Mouse (Mus musculus) thymus, postnatal 36 days (tissue): ENCODE measurements around the gene Adipor1.

ENCODE experiments used
- DNase-seq, 2 experiments: peaks; one replicate each; pipeline ENCODE4 v3.0.0; 2022; ENCODE audit warnings: mixed read lengths in 2 of 2

The Adipor1 gene

DNA sequence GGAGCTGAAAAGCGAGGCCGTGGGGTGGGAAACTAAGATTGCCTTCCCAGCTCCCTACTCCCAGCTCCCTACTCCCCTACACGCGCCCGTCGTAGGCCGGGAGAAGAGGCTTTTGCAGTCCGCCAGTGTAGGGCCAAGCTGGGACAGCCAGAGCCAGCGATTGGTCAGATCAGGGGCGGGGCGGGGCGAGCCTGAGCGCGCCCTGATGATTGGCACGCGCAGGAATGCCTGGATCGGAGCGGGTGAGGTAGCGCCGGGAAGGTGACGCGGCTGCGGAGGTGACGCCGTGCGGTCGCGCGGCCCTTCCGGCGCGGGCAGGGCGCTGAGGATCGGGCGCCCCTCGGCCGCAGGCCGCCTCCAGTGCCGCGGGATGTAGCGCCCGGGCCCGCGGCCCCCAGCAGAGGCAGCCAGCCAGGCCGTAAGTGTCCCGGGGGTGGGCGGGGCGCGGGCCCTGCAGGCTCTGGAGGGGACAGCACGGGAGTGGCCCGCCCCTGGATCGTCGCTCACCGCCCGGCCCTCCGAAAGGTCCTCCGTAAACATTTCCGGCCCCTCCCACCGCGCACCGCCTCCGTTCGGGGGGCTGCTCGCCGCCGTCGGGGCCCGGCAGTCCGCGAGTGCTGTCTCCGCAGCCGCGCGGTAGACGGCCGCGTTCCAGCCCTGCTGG, at the start of gene Adipor1:
Gene Adipor1, plus strand, starts transcription at position 211 of the 664 bp plus-strand sequence.
- DNase-seq: peak; percentile 94 to 96

DNA sequence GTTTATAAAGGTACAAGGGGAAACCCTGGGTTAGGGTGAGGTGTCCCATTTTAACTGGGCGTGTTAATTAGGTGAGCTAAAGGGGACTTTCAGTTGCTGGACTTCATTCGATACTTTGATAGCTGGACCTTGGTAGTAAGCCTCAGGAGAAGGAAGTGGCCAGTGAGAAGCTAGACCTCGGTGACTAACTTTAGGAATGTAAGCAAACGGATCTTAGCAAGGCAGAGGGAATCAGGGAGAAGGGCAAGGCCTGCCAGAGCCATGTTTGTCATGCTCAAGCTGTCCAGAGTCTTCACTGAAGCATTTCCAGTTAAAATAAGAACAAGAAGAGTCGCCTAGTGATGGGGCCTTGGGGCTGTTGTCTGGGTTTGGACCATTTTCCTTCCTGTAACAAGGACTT, 49.7 kb upstream of the Adipor1 start:
- no peak for DNase-seq

DNA sequence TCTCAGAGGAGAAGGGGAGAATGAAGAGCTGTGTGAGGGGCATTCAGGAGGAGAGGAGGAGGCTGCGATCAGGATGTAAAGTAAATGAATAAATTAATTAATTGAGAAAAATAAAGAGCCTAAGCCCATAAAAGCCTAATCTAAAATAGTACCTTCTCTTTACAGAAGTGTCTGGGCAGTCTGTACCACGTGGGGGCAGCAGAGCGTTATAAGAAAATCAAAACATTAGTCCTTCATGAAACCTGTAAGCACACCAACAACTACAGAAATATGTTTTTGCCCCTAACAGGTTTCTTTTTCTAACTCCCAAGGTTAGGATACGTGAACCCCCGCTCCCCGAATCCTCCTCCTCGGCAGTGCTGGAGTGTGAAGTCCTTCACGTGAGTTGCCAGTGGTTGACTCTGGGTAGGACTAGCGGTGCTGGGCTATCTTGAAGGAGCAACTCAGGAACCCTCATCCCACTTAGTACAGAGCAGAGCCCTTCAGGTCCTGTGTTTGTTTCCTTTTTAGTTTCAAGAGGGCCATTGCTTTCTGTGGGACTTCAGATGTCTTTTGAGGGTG, 46.3 kb upstream of the Adipor1 start:
- DNase-seq: peak; percentile 31 to 50

DNA sequence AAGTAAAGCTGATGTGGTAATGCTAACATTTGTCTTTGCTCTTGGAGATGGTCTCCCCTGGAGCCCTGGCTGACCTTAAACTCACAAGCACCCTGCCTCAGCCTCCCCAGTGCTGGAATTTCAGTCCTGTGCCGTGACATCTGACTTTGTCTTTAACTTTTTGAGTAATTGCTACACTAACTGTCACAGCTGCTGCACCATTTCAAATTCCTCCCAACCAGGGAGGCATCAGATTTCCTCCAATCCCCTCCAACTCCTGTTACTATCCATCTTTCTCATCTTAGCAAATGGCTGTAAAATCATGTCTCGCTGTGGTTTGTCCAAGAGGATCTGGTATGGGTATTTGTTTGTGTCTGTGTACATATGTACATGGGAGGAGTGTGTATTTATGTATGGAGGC, 41.1 kb upstream of the Adipor1 start:
- no peak for DNase-seq

DNA sequence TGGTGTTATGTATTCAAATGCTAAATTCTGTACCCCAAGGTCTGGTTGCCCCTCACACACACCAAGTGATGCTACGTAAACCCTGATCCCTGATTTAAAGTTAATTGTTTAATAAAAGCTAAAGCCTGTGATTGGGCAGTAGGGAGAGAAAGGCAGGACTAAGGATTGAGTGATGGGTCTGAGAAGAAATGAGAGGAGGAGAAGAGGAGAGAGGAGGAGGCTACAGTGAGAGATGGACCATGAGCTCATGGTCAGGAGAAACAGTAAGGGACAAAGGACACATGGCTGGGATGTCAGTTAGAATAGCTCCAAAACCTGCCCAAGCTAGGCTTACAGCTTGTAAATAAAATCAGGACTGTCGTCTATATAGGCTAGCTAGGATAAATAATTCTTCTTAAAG, 34.1 kb upstream of the Adipor1 start:
- no peak for DNase-seq

DNA sequence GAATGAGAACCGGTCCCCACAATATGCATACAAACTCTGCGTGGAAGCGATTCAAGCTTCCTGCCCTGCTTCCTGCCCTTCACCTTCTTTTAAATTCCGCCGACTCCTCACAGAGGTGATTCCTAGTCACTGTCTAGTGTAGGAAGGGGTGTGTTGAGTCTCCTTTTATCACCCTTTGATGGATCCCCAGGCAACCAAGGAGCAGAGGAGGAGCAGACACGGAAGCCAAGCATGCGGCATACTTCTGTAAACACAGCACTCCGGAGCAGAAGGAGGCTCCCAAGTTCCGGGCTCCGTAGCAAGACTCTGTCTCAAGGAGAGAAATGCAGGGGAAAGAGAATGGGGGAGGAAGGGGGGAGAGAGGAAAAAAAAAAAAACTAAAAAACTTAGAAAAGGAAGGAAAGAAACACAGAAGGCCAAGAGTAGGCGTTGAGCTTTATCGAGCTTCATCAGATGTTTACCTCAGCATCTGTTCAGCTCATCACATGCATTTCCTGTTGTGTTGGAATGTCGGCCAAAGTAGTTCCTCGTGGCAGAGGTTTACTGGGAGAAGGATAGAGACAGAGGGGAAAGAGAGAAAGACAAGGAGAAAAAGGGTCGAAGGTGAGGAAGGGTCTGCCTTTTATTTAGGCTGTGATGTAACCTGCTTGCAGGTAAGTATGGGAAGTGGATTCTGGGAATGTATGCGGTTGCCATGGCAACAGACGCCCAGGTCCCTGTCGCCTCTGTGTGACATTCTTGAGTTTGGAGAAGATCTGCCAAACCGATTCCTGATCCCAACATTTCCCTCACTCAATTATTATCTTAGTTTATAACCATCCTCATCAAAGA, 33.2 kb upstream of the Adipor1 start:
- no peak for DNase-seq

DNA sequence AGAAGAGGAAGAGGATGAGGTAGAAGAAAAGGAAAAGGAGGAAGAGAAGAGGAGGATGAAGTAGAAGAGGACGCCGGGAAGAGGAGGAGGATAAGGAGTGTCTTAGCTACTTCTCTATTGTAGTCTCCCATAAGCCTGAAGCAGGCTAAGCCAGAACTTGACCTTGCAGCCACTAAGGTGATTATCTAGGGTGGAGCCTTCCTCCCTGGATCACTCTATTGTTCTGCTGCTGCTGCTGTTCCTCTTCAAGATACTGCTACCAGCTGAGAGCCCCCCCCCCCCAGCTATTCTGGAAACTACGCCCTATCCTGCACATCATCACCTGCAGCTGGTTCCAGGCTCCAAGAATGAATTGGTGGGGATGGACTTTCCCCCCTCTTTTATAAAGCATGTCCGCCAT, 30.6 kb upstream of the Adipor1 start:
- DNase-seq: no peak

DNA sequence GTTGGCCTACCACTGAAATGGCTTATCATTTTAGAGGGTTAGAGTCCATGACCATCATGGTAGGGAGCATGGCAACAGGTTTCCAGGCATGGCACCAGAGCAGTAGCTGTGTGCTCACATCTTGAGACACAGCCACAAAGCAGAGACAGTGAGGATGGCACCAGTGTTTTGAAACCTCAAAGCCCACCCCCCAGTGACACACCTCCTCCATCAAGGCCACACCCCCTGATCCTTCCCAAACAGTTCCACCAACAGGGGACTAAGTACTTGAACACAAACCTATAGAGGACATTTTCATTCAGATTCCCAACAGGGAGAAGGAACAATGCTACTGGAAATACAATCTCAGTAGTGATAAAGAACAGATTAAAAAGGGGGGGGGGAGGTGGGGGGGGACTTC, 30.0 kb upstream of the Adipor1 start:
- DNase-seq: no peak

DNA sequence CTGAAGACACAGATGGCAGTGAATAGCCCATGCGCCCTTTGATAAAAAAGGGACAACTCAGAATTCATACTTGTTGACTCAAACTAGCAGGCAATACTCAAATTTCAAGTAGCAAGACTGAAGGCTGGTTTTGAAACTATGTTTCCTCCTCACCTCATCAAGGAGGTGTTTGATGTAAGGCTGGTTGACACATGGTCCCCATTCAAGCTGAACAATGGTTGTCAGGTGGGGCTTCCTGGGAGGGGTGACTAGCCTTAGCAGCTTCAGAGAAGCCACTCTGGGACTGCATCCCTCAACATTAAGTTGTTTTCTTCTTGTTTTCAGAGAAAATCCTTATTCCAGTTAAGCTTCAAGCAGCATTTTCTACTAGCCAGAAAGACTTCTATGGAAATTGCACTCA, 29.5 kb upstream of the Adipor1 start, which contains the start of gene 4933406M09Rik:
Gene 4933406M09Rik, plus strand, starts transcription at position 275 of the 400 bp plus-strand sequence.
- DNase-seq: no peak

DNA sequence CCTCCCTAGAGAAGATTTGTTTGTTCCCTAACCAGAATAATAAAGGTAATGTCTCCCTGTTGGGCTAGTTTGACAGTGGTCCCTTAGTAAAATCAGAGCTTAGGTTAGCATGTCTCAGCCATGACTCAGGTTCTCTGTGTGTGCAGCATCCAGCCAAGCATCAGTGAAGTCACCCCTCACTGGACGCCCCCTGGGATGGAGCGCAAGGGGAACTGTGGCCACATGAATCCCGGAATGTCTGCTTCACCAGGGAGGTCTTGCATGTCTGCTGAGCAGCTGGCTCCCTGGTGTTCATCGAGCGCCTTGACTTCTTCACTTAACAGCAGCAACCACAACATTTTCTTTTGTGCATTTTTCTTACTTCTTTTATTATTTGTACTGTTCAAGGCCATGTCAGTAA, 21.4 kb upstream of the Adipor1 start:
- no peak for DNase-seq

DNA sequence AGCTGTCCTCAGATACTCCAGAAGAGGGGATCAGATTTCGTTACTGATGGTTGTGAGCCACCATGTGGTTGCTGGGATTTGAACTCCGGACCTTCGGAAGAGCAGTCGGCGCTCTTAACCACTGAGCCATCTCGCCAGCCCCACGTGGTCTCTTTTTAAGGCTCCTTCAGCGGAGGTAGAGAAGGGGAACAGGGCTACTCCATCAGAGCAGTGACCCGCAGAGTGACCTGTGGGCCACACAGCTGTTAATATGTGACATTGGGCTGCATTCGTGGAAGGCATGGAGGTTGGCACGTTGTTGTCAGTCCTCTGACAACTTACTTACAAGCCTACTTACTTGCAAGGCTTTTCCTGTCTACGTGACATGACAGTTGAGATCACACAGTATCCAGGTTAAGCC, 17.0 kb upstream of the Adipor1 start:
- no peak for DNase-seq

DNA sequence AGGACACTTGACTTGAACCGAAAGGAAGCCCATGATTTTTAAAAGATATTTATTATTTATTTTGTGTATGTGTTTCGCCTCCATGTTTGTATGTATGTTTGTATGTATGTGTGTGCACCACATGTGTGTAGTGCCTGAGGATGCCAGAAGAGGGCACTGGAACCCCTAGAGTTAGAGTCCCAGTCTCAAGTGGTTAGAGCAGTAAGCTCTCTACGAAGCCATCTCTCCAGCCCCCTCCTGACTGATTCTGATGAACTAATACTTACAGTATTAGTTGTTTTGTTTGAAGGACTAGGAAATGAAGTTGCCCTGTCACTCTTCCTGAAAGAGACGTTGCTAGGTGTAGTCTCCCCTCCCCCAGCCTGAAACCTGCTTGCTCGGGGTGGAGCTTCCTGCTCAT, 15.4 kb upstream of the Adipor1 start:
- DNase-seq: no peak

DNA sequence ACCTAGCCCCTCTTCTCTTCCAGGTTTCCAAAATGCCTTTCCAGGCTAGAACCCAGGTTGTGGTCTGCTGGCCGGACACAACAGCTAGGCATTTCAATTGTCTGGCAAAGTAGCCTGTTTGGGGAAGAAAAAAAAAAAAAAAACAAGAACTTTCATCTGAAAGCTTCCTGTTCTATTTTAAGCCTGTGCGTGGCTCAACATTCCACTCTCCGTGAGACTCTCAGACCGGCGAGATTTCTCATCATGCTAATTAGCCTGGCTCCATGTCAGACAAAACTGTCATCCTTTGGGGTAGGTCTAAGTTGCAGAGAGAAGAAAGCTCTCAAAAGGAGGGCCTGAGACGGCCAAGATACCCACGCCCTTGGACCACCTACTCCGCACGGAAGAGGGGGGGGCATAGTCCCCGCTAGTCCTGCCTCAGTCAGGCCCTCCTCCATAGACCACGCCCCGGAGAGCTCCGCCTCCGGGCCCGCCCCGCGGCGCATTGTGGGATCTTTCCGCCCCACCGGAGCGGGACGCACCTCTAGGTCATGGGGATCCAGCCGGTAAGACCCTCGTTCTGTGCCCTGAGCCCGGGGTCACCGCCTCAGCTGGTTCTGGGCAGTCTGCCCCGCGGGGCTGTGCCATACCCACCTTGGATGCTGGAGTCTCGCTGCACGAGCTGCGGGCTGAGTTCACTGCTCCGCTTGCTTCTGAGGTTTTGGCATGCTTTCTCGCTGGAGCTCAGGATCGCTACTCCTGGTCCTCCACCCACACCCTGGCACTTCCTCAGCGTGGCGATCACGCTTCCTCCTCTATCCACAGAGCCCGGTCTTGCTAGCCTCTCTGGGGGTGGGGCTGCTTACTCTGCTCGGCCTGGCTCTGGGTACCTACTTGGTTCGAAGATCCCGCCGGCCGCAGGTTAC, 9.4 kb upstream of the Adipor1 start, which contains the start of gene Cyb5r1:
Gene Cyb5r1, plus strand, starts transcription at position 51 of the 905 bp plus-strand sequence.
- DNase-seq: peak; percentile 86 to 88

DNA sequence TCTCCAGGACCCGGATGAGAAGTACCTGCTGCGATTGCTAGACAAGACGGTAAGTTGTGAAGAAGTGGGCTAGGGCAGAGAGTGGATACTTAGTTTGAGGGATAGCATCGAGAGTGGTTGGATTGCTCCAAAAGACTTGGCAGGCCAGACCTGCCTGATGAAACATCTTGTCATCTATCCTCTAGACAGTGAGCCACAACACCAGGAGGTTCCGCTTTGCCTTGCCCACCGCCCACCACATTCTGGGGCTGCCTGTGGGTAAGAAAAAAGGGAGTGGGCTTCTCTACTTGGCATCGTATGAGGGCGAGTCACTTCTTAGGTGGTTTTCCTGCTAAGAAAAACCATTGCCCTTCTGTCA, 8.8 kb upstream of the Adipor1 start:
- DNase-seq: no peak

DNA sequence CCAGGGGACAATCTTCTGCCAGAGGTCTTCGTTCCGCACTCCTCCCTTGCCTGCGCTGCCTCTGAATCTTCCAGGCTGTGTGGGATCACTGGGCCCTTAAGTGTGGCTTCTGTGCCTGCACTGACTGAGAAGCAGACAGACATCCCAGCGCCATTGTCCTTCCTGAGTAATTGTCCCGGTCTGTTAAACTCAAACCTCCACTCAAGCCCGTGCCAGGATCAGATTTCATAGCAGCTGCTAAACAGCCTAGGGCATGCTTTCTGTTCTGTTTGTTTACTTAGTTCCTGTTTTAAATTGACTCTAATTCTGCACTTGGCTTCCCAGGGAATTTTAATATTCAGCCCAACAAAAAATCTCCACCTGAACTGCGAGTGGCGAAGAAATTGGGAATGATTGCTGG, 7.1 kb upstream of the Adipor1 start:
- DNase-seq: no peak

DNA sequence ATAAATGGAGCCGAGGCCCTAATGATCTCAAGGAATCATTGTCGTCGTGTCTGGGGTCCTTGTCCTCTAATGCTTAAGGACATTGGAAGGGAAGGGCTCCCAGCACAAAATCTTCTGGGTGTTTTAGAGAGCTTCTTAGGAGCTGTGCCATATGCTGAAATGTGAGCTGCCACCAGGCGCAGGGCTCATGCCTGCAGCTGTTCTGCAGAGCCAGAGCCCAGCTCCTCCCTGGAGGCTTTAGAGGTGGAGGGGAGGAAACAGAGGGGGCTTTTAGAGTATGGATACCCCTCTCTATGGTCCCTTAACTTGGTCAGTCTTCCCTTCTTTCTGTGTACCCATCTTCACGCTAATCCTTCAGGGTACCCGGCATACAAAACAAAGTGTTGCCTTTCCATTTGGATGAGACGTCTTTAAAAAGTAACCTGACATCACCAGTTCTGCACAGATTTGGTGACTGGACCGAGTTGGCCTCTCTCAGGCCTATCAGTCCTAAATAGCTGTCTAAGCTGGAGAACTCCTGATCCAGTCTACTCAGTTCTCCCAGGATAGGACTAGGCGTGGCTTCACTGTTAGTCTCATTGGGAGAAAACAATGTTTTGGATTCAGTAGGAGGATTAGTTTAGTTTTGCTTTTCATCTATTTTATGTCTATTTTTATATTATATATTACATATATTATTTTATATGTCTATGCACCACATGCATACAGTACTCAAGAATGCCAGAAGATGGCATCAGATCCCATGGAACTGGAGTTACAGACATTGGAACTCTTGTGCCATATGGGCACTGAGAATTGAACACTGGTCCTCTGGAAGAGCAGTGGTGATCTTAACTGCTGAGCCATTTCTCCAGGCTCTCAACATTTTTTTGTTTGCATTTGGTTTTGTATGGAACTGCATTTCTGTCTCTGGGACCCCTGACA, 3.2 kb upstream of the Adipor1 start:
- no peak for DNase-seq

DNA sequence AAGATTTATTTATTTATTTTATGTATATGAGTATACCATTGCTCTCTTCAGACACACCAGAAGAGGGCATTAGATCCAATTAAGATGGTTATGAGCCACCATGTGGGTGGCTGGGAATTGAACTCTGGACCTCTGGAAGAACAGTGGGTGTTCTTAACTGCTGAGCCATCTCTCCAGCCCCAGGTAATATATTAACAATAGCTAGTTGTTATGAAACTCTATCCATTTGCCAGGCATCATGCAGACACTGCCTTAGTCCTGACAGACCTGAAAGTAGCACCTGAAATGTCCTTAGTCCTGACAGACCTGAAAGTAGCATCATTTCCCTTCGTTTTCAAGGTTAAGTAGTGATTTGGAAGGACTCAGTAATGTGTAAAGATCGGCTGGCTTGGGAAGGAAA, 1.1 kb upstream of the Adipor1 start:
- no peak for DNase-seq

DNA sequence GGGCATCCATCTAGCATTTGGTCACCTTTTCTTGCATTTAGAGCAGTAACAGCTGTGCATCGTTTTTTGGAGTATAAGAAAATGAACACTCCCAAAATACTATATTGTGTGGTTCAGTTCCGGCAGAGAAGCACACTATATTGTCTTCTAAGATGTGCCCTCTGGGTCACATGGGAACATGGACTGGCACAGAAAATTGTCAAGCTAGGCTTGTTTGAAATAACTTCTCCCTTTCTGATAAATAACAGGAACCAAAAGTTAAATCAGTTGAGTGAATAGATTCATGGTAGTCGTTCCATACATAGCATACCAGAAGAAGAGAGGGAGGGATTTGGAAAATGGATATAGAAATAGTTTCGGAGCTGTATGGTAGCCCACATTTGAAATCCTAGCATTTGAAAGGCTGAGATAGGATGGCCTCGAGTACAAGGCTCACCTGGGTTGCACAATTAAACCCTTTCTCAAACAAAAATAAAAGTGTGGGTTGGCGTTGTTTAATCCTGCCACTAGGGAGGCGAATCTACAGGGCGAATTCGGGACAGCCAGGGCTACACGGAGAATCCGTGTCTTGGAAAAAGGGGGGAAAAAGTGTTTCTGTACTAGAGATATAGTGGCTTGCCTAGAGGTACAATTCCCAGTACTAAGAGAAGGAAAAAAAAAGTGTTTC, 544 bp upstream of the Adipor1 start:
- DNase-seq: no peak

DNA sequence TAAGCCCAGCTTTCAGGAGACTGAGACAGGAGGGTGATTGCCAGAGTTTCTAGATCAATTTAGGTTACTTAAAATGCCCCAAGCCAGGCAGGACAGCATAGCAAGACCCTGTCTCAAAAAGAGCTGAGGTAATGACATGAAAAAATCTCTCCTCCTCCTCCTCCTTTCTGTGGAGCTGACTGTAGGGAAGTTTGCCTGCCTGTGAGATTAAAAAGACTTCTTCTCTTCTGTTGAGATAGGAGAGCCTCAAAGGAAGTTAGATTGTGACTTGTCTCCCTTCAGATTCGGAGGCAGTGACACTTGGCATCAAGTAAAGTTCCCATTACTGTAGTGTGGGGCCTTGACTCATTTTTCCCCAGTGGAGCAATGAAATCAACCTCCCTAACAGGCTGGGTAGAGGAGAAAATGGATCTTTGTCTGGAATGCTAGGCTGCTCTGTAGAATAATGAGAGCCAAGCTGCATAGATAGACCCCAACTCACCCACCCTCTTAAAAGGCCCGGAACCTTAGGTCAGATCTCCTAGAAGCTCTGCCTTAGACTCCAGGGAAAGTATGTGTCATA, 3.3 kb downstream of the Adipor1 start:
- DNase-seq: no peak

DNA sequence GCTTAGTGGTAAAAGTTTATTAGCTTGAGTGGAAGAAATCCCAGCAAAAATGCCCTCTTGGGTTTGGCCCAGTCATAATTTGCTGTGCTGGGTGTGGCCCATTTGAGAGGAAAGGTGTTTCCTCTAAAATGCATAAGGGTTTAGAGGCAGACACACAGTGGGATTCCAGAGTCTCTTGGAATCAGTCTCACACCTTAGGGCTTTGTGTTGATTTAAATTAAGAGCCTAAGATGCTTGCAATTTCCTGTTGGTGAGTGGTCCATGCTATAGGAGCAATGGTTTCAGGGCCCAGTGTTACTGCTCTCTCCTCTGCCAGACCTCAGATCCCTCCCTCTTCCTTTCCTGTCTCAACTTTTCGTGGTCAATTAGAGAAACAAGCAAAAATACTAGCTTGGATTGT, 4.0 kb downstream of the Adipor1 start:
- no peak for DNase-seq
